Mouse (Mus musculus) kidney, embryonic 15.5 days (tissue): Measurements from ENCODE around the gene Mtus2. TPM values are rescaled to one million over a fixed set of nuclear protein-coding genes. Genes with fewer than 3 reads are reported as not detected.

Experiments used
- ATAC-seq: fragments of 200-750 bp; cut with Nextera tagmentation; replicated peaks from 2 replicates; pipeline ENCODE4 v1.8.0; 2017; ENCODE audit warnings: moderate TSS enrichment; ENCODE audit not compliant: low FRiP score
- H3K27ac ChIP-seq: fragments of 300-500 bp; sonication (generic); 2 replicates; pipeline ENCODE4 v1.5.1; 2015; ENCODE audit warnings: mild to moderate bottlenecking, inconsistent platforms
- H3K27me3 ChIP-seq: fragments of 300-500 bp; sonication (generic); 2 replicates; pipeline ENCODE4 v1.6.1; 2015; ENCODE audit warnings: inconsistent platforms
- H3K36me3 ChIP-seq: fragments of 300-500 bp; sonication (generic); 2 replicates; pipeline ENCODE4 v1.6.1; 2015; ENCODE audit warnings: inconsistent platforms
- H3K4me1 ChIP-seq: fragments of 300-500 bp; sonication (generic); 2 replicates; pipeline ENCODE4 v1.6.1; 2015; ENCODE audit warnings: inconsistent platforms
- H3K4me2 ChIP-seq: fragments of 300-500 bp; sonication (generic); 2 replicates; pipeline ENCODE4 v1.6.1; 2015; ENCODE audit warnings: moderate library complexity, mild to moderate bottlenecking, inconsistent platforms
- H3K4me3 ChIP-seq: fragments of 300-500 bp; sonication (generic); replicated peaks from 2 replicates; pipeline ENCODE4 v1.5.1; 2015; ENCODE audit warnings: mild to moderate bottlenecking, inconsistent platforms
- H3K9ac ChIP-seq: fragments of 300-500 bp; sonication (generic); 2 replicates; pipeline ENCODE4 v1.6.1; 2015; ENCODE audit warnings: mild to moderate bottlenecking, inconsistent platforms
- H3K9me3 ChIP-seq: fragments of 300-500 bp; sonication (generic); replicated peaks from 2 replicates; pipeline ENCODE4 v1.6.1; 2016; ENCODE audit warnings: inconsistent platforms
- WGBS: fragments of 180-500 bp; shearing (Covaris S2); methylation state at CpG from one replicate; pipeline ENCODE4 v1.1.7; 2015; ENCODE audit warnings: mixed read lengths; 5-methylcytosine and 5-hydroxymethylcytosine counted together
- polyA plus RNA-seq: library from polyadenylated mRNA; unstranded; fragments of >200 nt; fragmentation: Nextera tagmentation; extraction: Ambion mirVana; gene quantifications from 2 replicates; pipeline ENCODE4 v1.2.1, GENCODE M21; 2015

Mtus2 gene
- polyA plus RNA-seq, 1 experiment from 2014 or later, result 3.6 TPM

DNA sequence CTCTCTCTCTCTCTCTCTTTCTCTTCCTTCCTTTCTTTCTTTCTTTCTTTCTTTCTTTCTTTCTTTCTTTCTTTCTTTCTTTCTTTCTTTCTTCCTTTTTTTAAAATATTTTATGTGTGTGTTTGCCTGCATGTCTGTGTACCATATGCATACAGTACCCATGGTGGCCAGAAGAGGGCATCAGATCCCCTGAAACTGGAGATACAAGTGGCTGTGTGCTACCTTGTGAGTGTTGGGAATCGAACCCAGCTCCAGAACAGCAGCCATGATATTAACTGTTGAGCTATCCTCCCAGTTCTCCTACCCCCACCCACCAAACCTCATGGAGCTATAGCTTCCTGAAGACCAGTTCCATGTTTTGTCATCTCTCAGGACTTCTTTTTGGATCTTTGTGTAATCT lies 3.7 kb downstream of the Mtus2 start:
- H3K4me1 ChIP-seq, result peaks cover 21% of the 10 kb centered on the region
- H3K4me3 ChIP-seq, result no peak overlapping the region
- no peak for ATAC-seq
- no peak overlapping the region for H3K9ac ChIP-seq
- WGBS, result 96% methylated on average over 1 of the region's 1 CpGs
- no peaks in the 10 kb centered on the region for H3K9me3 ChIP-seq
- no peak overlapping the region for H3K27ac ChIP-seq
- H3K4me2 ChIP-seq, result no peak overlapping the region
- no peaks in the 10 kb centered on the region for H3K36me3 ChIP-seq
- H3K27me3 ChIP-seq, result peaks cover 44% of the 10 kb centered on the region

DNA sequence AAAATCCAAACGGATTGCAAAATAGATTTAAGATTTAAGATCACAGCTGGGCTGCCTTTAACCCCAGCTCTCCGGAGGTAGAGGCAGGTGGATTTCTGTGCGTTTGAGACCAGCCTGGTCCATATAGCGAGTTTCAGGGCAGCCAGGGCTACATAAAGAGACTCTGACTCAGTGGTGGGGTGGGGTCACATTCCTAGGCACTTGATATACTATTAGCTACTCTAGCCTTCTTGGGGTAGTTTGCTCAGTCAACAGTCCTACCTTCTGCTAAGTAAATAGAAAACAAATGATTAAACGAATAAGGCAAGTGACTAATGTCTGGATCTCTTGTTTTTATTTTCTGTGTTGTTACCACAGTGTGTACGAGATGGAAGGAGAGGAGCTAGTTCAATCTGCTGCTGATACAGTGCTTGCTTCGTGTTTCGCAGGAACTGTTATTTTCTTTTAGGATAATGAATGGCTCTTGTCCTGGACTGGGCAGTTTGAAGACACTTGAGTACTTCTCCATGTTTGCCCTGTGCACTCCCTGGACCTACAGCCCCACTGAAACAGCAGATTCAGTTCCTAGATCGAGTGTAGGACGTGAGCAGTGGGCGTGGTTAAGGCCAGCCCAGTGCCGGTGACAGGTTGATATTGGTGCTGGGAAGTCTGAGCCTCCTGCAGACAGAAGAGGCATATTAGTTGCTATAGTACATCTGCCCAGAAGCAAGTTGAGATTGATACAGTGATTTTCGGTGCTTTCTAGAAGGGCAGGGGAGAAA lies 6.9 kb downstream of the Mtus2 start:
- H3K9me3 ChIP-seq, result no peaks in the 10 kb centered on the region
- H3K4me2 ChIP-seq, result no peak overlapping the region
- no peak overlapping the region for H3K4me3 ChIP-seq
- no peaks in the 10 kb centered on the region for H3K36me3 ChIP-seq
- H3K4me1 ChIP-seq, result 0 out of 2 replicates have a peak, but pooled peaks cover 3% of the 10 kb centered on the region
- H3K27me3 ChIP-seq, result peaks cover 12% of the 10 kb centered on the region
- no peak overlapping the region for H3K27ac ChIP-seq
- no peak overlapping the region for H3K9ac ChIP-seq
- ATAC-seq, result no peak
- 47% methylated on average over 13 of the region's 13 CpGs for WGBS

DNA sequence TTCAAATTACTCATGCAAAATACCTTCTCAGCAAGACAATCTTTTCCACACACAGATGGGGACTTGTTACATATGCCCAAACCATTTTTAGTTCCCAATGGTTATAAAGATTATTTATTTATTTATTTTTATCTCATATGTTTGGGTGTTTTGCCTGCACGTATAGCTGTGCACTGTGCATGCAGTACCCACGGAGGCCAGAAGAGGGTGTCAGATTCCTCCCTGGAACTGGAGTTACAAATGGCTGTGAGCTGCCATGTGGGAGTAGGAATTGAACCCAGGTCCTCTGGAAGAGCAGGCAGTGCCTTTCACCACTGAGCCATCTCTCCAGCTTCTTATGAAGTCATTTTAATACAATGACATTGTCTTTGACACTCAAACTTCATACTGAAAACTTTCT lies 7.7 kb downstream of the Mtus2 start:
- ATAC-seq, result no peak
- Histone ChIP-seq H3K9ac (no peak overlapping the region), H3K4me2 (no peak overlapping the region), H3K27me3 (peaks cover 11% of the 10 kb centered on the region; the same call in 1 of the 2 replicates), H3K4me3 (no peak overlapping the region), H3K9me3 (no peaks in the 10 kb centered on the region), H3K36me3 (no peaks in the 10 kb centered on the region), H3K4me1 (0 out of 2 replicates have a peak, but pooled peaks cover 3% of the 10 kb centered on the region), H3K27ac (no peak overlapping the region)
- 50% methylated on average over 2 of the region's 2 CpGs for WGBS

DNA sequence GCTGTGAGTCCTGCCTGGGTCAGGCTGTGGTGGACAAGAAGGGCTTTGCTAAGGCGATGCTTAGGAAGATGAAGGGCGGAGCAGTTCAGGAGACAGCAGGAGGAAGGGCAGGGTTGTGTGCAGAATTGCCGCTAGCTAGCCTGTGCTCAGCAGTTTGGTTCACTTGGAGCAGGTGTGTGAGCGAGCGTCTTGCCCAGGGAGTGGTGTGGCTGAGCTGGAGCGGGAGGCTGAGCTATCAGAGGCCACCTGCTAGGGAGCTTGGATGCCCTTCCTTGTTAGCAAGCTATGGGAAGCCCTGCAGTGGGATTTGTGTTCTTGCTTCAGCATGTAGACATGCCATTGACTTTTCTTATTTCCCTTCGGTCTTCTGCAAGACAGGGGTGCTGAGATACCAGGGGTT lies 9.5 kb downstream of the Mtus2 start:
- Histone ChIP-seq H3K36me3 (no peaks in the 10 kb centered on the region), H3K27ac (no peak overlapping the region), H3K9me3 (no peaks in the 10 kb centered on the region), H3K4me2 (no peak overlapping the region), H3K9ac (no peak overlapping the region), H3K27me3 (peaks cover 8% of the 10 kb centered on the region; the same call in 1 of the 2 replicates), H3K4me3 (no peak overlapping the region), H3K4me1 (0 out of 2 replicates have a peak, but pooled peaks cover 3% of the 10 kb centered on the region)
- no peak for ATAC-seq
- WGBS, result 88% methylated on average over 7 of the region's 7 CpGs

DNA sequence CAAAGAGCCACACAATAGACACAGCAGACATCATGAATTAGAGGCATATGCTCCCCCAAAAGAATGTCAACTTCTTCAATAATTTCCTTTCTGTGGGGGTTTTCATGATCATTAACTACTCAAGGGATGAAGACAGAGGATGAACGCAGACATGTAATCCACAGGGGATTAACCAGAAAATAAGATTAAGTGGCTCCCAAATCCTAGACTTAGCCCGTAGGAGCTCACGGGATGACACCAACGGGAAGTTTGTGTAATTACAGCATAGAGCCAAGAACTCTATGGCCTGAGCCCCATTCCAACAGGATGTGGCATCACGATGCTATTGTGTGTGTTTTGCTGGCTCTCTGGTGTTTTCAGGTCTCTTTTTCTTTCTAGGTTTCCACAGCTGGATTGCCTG lies 12.4 kb downstream of the Mtus2 start:
- no peak overlapping the region for H3K4me3 ChIP-seq
- ATAC-seq, result no peak
- H3K4me1 ChIP-seq, result no peaks in the 10 kb centered on the region
- no peaks in the 10 kb centered on the region for H3K36me3 ChIP-seq
- H3K27me3 ChIP-seq, result no peaks in the 10 kb centered on the region
- no peak overlapping the region for H3K9ac ChIP-seq
- H3K9me3 ChIP-seq, result no peaks in the 10 kb centered on the region
- no peak overlapping the region for H3K27ac ChIP-seq
- H3K4me2 ChIP-seq, result no peak overlapping the region
- 86% methylated on average over 5 of the region's 5 CpGs for WGBS

DNA sequence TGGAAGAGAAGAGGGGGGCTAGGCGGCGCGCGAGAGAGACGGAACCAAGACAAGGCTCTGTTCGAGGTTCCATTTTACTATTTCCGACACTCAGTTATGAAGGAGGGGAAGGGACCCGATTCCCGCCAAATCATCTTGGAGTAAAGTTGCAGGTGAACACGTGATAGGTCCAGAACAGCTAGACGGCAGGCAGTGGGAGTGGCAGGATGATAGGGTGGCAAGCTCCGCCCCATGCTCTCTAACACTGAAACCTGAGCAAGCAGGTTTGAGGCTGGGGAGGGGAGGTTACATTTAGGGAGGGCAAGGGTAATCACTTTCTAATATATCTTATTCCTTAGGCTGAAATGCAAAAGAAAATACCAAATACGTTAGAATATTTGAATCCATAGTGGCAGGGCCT lies 18.9 kb downstream of the Mtus2 start:
- 50% methylated on average over 13 of the region's 13 CpGs for WGBS
- no peak for ATAC-seq

DNA sequence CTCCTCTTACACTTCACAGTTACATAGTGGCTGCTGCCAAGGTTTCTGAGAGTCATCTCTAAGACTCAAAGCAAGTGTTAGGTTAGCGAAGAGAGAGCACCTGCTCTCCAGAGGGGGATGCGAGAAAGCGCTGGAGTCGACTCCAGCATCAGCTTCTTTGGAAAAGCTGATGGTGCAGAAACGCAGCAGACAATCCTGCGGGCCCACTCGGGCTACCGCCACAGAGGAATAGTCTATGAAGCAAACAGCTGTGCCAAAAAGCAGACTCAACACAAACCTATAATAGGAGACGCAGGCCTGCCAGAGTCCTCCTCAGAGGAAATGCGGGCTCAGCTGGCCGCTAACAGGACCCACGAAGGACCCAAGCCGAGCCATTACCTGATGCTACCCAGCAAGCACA lies 23.5 kb downstream of the Mtus2 start:
- Histone ChIP-seq H3K4me2 (no peak overlapping the region), H3K9ac (no peak overlapping the region), H3K4me1 (no peaks in the 10 kb centered on the region), H3K36me3 (no peaks in the 10 kb centered on the region), H3K4me3 (no peak overlapping the region), H3K9me3 (no peaks in the 10 kb centered on the region), H3K27ac (no peak overlapping the region), H3K27me3 (no peaks in the 10 kb centered on the region)
- no peak for ATAC-seq
- 88% methylated on average over 13 of the region's 13 CpGs for WGBS

More for the DNA sequence above, 18.9 kb downstream of the Mtus2 start:
- Histone ChIP-seq H3K4me2 (no peak overlapping the region), H3K9ac (no peak overlapping the region), H3K4me1 (no peaks in the 10 kb centered on the region), H3K9me3 (no peaks in the 10 kb centered on the region), H3K4me3 (no peak overlapping the region), H3K27me3 (no peaks in the 10 kb centered on the region), H3K27ac (no peak overlapping the region), H3K36me3 (no peaks in the 10 kb centered on the region)

DNA sequence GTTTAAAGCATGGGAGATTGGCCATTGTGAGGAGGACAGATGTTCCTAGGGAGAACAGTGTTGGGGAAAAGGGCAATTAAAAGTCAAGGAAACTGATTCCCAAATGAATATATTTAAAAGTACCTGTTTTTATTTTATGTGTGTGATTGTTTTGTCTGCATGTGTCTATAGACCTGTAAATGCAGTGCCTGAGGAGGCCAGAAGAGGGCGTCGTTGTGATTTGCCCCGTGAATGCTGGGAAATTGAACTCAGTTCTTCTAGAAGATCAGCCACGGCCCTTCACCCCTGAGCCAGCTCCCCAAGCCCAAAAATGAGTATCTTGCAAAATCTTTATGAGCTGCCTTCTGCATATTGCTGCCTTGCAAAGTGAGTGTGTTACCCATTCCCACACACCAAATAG lies 33.2 kb downstream of the Mtus2 start:
- Histone ChIP-seq H3K4me1 (no peaks in the 10 kb centered on the region; the same call in 1 of the 2 replicates), H3K36me3 (no peaks in the 10 kb centered on the region), H3K27me3 (no peaks in the 10 kb centered on the region), H3K9me3 (no peaks in the 10 kb centered on the region), H3K27ac (no peak overlapping the region), H3K4me3 (no peak overlapping the region), H3K9ac (no peak overlapping the region), H3K4me2 (no peak overlapping the region)
- WGBS, result 69% methylated on average over 4 of the region's 4 CpGs
- ATAC-seq, result no peak

DNA sequence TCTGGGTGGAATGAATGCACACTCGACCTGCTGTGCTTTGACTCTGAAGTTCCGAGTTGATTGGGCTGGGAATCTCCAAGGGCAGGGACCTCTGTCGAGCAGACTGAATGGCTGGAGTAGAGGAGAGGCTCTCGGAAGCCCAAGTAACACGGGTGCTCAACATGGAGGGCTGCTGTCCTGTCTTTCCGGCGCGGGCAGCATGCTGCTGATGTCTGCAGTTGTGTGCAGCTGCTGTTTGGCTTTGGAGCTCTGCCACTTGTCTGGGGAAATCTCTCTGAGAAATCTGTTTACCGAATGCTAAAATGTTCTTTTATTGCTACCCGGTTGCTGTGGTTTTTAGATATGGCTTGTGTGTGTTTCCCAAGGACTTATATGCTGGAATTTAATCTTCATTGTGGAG lies 33.7 kb downstream of the Mtus2 start:
- no peak for ATAC-seq
- H3K4me1 ChIP-seq, result no peaks in the 10 kb centered on the region; the same call in 1 of the 2 replicates
- H3K27me3 ChIP-seq, result no peaks in the 10 kb centered on the region
- 86% methylated on average over 10 of the region's 10 CpGs for WGBS
- H3K4me2 ChIP-seq, result no peak overlapping the region
- no peaks in the 10 kb centered on the region for H3K36me3 ChIP-seq
- no peak overlapping the region for H3K4me3 ChIP-seq
- H3K9me3 ChIP-seq, result no peaks in the 10 kb centered on the region
- no peak overlapping the region for H3K9ac ChIP-seq
- no peak overlapping the region for H3K27ac ChIP-seq

DNA sequence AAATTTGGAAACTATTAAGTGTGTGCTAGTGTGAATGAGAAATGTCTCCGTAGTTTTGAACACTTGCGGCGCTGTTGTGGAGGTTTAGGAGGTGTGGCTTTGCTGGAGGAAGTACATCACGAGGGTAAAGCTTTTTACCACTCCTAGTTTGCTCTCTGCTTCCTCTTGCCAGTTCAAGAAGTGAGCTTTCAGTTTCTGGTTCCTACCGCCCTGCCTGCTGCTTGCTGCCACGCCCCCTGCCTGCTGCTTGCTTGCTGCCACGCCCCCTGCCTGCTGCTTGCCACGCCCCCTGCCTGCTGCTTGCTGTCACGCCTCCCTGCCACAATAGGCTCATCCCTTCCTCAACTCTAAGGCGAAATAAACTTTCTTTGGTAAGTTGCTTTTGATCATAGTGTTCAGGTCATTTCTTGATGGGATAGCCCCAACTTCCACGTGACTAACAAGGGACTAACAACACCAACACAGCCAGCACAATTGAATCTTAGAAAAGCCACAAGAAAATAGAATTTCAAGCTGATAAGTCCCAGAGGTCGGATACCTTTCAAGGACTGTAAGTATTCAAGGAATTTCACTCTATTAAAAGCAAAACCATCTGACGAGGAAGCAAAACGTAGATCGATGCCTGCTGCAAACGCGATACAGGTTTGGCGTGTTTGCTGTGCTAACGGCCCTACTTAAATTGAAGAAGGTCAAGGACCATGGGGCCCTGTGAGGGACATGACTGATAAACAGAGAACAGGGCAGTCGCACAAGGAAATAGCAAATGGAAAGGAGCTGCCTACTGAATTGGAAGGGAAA lies 35.7 kb downstream of the Mtus2 start:
- peak; percentile 85 for ATAC-seq
- Histone ChIP-seq H3K9ac (no peak overlapping the region), H3K9me3 (no peaks in the 10 kb centered on the region), H3K27ac (no peak overlapping the region), H3K4me3 (peak overlapping the region; percentile 17), H3K4me2 (peak overlapping the region; percentile 40), H3K4me1 (no peaks in the 10 kb centered on the region; the same call in 1 of the 2 replicates), H3K27me3 (no peaks in the 10 kb centered on the region), H3K36me3 (no peaks in the 10 kb centered on the region)
- 23% methylated on average over 20 of the region's 20 CpGs for WGBS

DNA sequence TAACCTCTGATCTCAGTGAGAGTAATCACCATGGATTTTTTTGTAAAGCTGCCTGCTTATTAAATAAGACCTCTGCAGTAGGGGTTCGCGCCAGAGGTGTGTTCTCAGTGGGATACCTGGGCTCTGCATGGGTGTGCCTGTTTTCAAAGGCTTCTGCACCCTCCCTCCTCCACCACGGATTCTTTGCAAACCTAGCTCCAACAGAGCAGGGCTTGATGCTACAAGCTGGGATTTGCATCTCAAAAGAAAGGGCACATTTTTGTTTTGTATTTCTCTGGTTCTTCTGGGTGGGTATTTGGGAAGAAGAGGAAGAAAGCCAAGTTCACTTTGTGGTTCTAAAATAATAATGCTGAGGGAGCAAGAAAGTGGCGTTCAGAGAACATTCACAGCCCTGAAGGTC lies 48.1 kb downstream of the Mtus2 start:
- 46% methylated on average over 4 of the region's 4 CpGs for WGBS
- Histone ChIP-seq H3K9ac (no peak overlapping the region), H3K4me1 (no peaks in the 10 kb centered on the region), H3K27me3 (no peaks in the 10 kb centered on the region), H3K4me3 (no peak overlapping the region), H3K9me3 (no peaks in the 10 kb centered on the region), H3K4me2 (no peak overlapping the region), H3K36me3 (no peaks in the 10 kb centered on the region), H3K27ac (no peak overlapping the region)
- ATAC-seq, result no peak

DNA sequence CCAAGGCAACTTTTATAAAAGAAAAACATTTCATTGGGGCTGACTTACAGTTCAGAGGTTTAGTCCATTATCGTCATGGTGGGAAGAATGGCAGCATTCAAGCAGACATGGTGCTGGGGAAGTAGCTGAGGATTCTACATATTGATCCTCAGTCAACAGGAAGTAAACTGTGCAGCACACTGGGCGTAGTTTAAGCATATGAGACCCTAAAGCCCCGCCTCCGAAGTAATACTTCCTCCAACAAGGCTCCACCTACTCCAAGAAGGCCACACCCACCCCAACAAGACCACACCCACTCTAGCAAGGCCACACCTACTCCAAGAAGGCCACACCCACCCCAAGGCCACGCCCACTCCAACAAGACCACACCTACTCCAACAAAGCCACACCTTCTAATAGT lies 55.0 kb downstream of the Mtus2 start:
- 77% methylated on average over 5 of the region's 5 CpGs for WGBS
- no peak for ATAC-seq

More for the DNA sequence above, 55.0 kb downstream of the Mtus2 start:
- H3K27ac ChIP-seq, result no peak overlapping the region
- H3K9me3 ChIP-seq, result no peaks in the 10 kb centered on the region
- H3K4me1 ChIP-seq, result no peaks in the 10 kb centered on the region
- H3K36me3 ChIP-seq, result no peaks in the 10 kb centered on the region
- H3K27me3 ChIP-seq, result no peaks in the 10 kb centered on the region
- H3K4me2 ChIP-seq, result no peak overlapping the region
- H3K4me3 ChIP-seq, result no peak overlapping the region
- no peak overlapping the region for H3K9ac ChIP-seq
